ENCODE assay signal across 9 mouse cellular contexts in the genomic region with DNA sequence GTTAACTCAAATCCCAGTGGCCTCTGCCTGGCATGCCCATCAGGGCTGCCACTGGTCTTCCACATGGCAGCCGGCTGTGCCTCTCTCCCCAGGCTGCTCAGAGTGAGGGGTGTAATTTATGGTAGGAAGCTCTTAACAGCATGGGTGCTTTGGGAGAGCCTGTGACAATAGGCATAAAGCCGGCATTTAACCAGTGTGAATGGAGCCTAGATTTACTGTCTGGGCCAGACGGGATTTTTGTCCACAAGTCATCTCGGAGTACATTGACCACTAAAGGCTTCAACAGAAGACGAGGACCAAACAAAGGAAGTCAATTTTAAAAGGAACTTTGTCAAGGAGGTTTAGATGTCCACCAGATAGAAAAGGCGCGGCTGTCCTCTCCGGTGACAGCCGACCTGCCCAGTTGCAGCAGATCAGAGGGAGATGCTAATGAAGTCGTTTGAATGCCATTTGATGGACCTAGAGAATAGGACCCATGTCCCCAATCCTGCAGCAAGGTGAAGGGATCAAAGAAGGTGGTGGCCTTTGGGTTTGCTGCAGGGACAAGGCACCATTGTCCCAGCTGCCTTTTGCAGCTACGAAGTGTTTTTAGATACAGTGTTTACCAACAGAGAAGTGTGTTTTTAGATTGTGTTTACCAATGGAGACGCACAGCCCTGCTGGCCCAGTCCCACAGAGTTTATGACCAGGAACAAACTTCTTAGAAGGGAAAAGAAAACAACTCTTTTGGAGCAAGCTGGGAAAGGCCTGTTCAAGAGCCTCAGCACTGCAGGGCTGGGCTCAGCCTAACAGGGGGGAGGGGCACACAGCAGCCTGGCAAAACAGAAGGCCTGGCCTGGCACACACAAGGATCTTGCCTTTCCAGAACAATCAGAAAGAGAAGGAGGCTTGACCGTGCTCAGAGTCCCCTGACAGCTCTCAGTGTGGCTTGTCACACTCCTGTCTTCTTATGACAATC. TPM values are rescaled to one million over a fixed set of nuclear protein-coding genes. Genes with fewer than 3 reads are reported as not detected.
DNase-seq lines count a peak whose midpoint lies in the region; ATAC-seq and TF ChIP-seq lines count a peak whose summit lies in the region.
"Had no signal": no experiment of that assay in that cellular context is flagged by ENCODE, and none has a peak within 500 bp of the region (broad histone marks: within the 10 kb centered on the region; RNA-seq: fewer than 3 reads in every experiment).

No protein-coding gene starts in this region.

- no peak overlapping the region for H3K4me2 ChIP-seq in heart, embryonic 16.5 days (ENCODE audit: low read depth, low read length)
- H3K4me2 ChIP-seq in kidney, postnatal 0 days (ENCODE audit: low read length): no peak overlapping the region
- H3K4me2 ChIP-seq in midbrain, embryonic 12.5 days (replicated peaks): no peak overlapping the region

- H3K36me3 ChIP-seq in heart, embryonic 16.5 days (ENCODE audit: control insufficient read depth, insufficient read depth): no peaks in the 10 kb centered on the region
- H3K36me3 ChIP-seq in kidney, postnatal 0 days (ENCODE audit: insufficient read depth, low read length): no peaks in the 10 kb centered on the region
- H3K36me3 ChIP-seq in midbrain, embryonic 12.5 days: no peaks in the 10 kb centered on the region

- no peaks in the 10 kb centered on the region for H3K9me3 ChIP-seq in heart, embryonic 16.5 days (replicated peaks; ENCODE audit: control insufficient read depth, low read length)
- H3K9me3 ChIP-seq in kidney, postnatal 0 days (replicated peaks; ENCODE audit: low read length): no peaks in the 10 kb centered on the region
- H3K9me3 ChIP-seq in midbrain, embryonic 12.5 days: no peaks in the 10 kb centered on the region

- no peak overlapping the region; the same call in 1 of the 2 replicates for H3K9ac ChIP-seq in heart, embryonic 16.5 days (ENCODE audit: low read length)
- no peak overlapping the region for H3K9ac ChIP-seq in kidney, postnatal 0 days (ENCODE audit: low read depth, low read length)
- H3K9ac ChIP-seq in midbrain, embryonic 12.5 days (replicated peaks): no peak overlapping the region

- no peaks in the 10 kb centered on the region for H3K27me3 ChIP-seq in heart, embryonic 16.5 days (ENCODE audit: control insufficient read depth, insufficient read depth, low read length)
- no peaks in the 10 kb centered on the region for H3K27me3 ChIP-seq in kidney, postnatal 0 days (ENCODE audit: insufficient read depth, low read length)
- H3K27me3 ChIP-seq in midbrain, embryonic 12.5 days: peaks cover 10% of the 10 kb centered on the region; the same call in 1 of the 2 replicates

- peak; percentile 28 for DNase-seq in right cerebral cortex, postnatal 14 days
- DNase-seq in right cerebral cortex, postnatal 36 days (ENCODE audit: low spot score in 2 of 2): no peak
- peak; percentile 90 for DNase-seq in kidney, postnatal 0 days (ENCODE audit: low spot score)
- DNase-seq in gastrocnemius, postnatal 25 days: no peak
- no peak for DNase-seq in urinary bladder, postnatal 36 days (ENCODE audit: low spot score in 2 of 2)

- no peak for TF ChIP-seq CTCF in kidney, postnatal 0 days (IDR thresholded peaks at IDR 0.05; ENCODE audit: low read depth)

- 63% methylated on average over 13 of the region's 13 CpGs for WGBS in heart, embryonic 16.5 days
- 30% methylated on average over 13 of the region's 13 CpGs for WGBS in kidney, postnatal 0 days
- WGBS in midbrain, embryonic 12.5 days: 12% methylated on average over 13 of the region's 13 CpGs

- H3K4me3 ChIP-seq in heart, embryonic 16.5 days (ENCODE audit: low read length): no peak overlapping the region
- H3K4me3 ChIP-seq in kidney, postnatal 0 days (replicated peaks; ENCODE audit: low read depth, low read length): no peak overlapping the region
- H3K4me3 ChIP-seq in midbrain, embryonic 12.5 days: no peak overlapping the region

- peaks cover 5% of the 10 kb centered on the region for H3K4me1 ChIP-seq in heart, embryonic 16.5 days (ENCODE audit: control insufficient read depth, insufficient read depth, low read length)
- peaks cover 17% of the 10 kb centered on the region; the same call in 1 of the 2 replicates for H3K4me1 ChIP-seq in kidney, postnatal 0 days (replicated peaks; ENCODE audit: insufficient read depth, low read length)
- H3K4me1 ChIP-seq in midbrain, embryonic 12.5 days: peaks cover 21% of the 10 kb centered on the region

- ATAC-seq in heart, embryonic 16.5 days (replicated peaks; ENCODE audit: extremely low read depth, insufficient read depth, low FRiP score): peak; percentile 67; the same call in 1 of the 2 replicates
- ATAC-seq in kidney, postnatal 0 days (replicated peaks; ENCODE audit: low FRiP score, low read depth): peak; percentile 77
- ATAC-seq in midbrain, embryonic 12.5 days (ENCODE audit: low FRiP score, low read depth): peak; percentile 78; the same call in 1 of the 2 replicates
- ATAC-seq in monocyte, adult 5-6 weeks (replicated peaks; ENCODE audit: insufficient number of reproducible peaks, low FRiP score, low TSS enrichment, poor library complexity, severe bottlenecking): no peak

- H3K27ac ChIP-seq in heart, embryonic 16.5 days (ENCODE audit: low read length): no peak overlapping the region
- H3K27ac ChIP-seq in kidney, postnatal 0 days: peak overlapping the region; percentile 78
- peak overlapping the region; percentile 44 for H3K27ac ChIP-seq in midbrain, embryonic 12.5 days (replicated peaks)

RNA-seq across cellular contexts. Expression of gene 1810010D01Rik, which starts 48.4 kb away (rescaled TPM):
- polyA plus RNA-seq in heart, embryonic 16.5 days (2015; fragmentation: Nextera tagmentation; extraction: Ambion mirVana): 0.34 TPM in 1 of 2 replicates, not detected in the other
- not detected in 2 replicates for polyA plus RNA-seq in kidney, postnatal 0 days (2015; fragmentation: Nextera tagmentation; extraction: Ambion mirVana)
- 0.20 TPM in 1 of 2 replicates, not detected in the other for polyA plus RNA-seq in midbrain, embryonic 12.5 days (2016; fragmentation: Nextera tagmentation; extraction: Ambion mirVana)
- not detected for total RNA-seq in gastrocnemius, postnatal 25 days (2021)
- 1.1 to 3.8 TPM in 2 of 3 replicates, not detected in the other for total RNA-seq in monocyte, adult 5-6 weeks (2017)
- total RNA-seq: heart, postnatal 36 days had no signal

Comparison
In these comparisons a context has a peak if more than half of its experiments do, and no peak if none do; other contexts are left out.
1. DNase-seq: peak in right cerebral cortex, postnatal 14 days (single experiment) and kidney, postnatal 0 days (single experiment); none in right cerebral cortex, postnatal 36 days (0 of 2), gastrocnemius, postnatal 25 days (single experiment) and urinary bladder, postnatal 36 days (0 of 2).